Mouse (Mus musculus) olfactory bulb, adult 2 months (tissue): ENCODE data around the gene Arid5b.

Experiments used
- CTCF ChIP-seq: fragments of 200-500 bp; IDR thresholded peaks from 2 replicates; pipeline ENCODE4 v1.5.1; 2012; ENCODE audit warnings: low read depth, mild to moderate bottlenecking, low read length, moderate library complexity; ENCODE audit not compliant: insufficient read depth
- POLR2A ChIP-seq: fragments of 200-500 bp; IDR thresholded peaks from 2 replicates; pipeline ENCODE4 v1.6.1; 2012; ENCODE audit warnings: mild to moderate bottlenecking, low read depth, low read length, moderate library complexity; ENCODE audit not compliant: insufficient read depth

DNA sequence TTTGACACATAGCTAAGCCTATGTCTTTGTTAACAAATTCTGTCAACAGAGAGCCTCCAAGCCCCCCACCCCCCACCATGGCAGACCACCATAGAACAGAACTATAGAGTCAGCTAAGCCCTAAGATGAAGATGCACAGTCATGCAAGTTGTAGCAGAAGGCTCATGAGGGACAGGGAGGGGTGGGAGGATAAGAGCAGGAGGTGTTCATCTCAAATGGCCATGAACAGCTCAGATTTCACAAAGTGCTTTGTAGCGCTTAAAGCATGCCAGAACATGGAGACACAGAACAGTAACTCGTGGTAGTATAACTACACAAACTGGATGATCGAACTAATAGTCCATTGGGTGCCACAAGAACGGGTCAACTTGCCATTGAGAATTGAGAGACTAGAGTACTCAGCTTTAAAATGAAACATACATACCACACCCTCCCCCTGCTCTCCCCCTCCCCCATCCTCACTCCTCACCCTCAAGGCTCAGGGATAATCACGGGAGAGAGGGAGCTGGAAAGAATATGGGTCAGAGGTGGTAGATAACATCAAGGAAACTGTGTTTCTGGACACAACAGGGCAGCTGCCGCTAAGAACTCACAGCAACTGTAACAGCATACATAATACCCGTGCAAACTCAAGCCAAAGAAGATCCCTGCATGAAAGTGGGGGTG, 25.0 kb downstream of the Arid5b start:
- no peak for TF ChIP-seq CTCF
- TF ChIP-seq POLR2A, result no peak
